Mouse (Mus musculus) gonadal fat pad, adult 2 months (tissue): ENCODE results near the gene Rabggta. TPM values are rescaled to one million over a fixed set of nuclear protein-coding genes. Genes with fewer than 3 reads are reported as not detected.
"Not testable (repeated sequence)": the region's sequence is repeated elsewhere in the genome, so short reads cannot be mapped to it uniquely, and the experiment has no call there.

Source experiments
- DNase-seq: peaks from one replicate; pipeline ENCODE4 v3.0.0-alpha.2; 2012; ENCODE audit warnings: low read depth
- polyA plus RNA-seq: library from polyadenylated mRNA; depleted of rRNA; stranded (reverse); fragments of >200 nt; gene quantifications from 2 replicates; pipeline ENCODE4 v1.2.3, GENCODE M21; 2012; rRNA removed

The Rabggta gene
- 48.4 and 49.0 TPM in 2 replicates for polyA plus RNA-seq

GRCm38 (mm10) chr14:55721700-55722437, at the start of gene Rabggta:
Rabggta (minus strand) TSS chr14:55722263.
- peak; percentile 38 for DNase-seq

DNA sequence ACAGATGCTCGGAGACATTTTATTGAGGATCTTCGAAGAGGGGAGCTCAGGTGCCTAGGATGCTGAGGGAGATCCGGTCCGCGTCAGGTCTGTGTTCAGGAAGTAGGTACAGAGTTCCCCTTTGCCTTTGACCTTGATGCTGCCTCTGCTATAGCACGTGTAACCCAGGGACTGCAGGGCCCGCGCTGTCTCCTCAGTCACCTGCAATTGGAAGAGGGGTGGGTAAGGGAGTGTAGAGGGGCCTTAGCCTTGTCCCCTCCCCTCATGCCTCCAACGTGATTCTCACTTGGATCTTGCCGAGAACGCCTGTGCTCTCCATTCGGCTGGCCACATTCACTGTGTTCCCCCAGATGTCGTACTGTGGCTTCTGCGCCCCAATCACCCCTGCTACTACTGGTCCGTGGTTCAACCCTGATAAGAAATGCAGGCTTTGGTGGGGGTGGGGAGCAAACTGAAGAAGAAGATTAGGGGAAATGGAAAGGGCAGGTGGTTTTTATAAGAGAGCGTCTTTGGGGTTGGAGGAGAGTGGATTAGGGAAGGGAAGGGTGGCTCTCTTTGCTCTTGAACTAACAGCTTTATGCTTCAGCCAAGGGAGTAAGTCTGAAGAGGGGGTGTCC, 47.1 kb upstream of the Rabggta start:
- no peak for DNase-seq

DNA sequence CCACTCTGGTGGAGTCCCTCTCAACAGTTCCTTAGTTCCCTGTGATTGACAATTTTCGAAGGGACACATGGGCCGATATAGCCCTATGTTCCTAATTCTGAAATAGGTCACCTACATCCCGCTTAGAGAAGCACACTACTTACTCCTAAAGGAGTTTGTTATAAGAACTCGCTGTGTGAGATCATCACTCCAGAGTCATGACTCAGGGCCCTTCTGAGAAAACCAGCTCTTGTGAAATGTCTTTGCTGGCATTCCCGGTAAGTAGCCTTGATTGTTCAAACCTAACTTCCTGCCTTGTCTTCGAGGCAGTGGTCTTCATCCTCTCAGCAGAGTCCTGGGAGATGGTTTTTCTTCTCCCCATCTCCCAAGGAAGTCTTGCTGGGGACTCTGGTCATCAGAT, 46.5 kb upstream of the Rabggta start:
- DNase-seq = no peak

- no peak for DNase-seq
These were observed 45.7 kb upstream of the Rabggta start for GRCm38 (mm10) chr14:55767519-55768414.

GRCm38 (mm10) chr14:55765696-55766095, 43.6 kb upstream of the Rabggta start, which contains the start of gene Ltb4r1:
Ltb4r1 (plus strand) TSS chr14:55765962.
- DNase-seq = no peak

DNA sequence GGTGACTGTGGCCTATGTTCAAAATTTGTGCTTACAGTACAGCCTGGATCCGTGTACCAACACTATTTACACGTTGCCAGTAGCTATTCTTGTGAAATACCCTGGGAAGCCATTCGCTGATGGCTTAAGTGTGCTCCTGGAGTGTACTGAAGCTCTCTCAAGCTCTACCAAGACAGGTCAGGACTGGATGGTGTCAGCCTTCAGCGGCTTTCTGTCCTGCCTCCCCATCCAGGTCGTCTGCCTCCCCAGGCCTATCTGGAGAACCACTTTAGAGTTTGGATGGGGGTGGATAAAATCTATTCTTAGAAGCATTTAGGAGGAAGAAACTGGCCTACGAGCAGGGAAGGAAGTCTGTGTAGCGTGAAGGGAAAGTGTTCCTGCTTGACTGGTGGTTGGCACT, 41.1 kb upstream of the Rabggta start:
- peak; percentile 74 for DNase-seq

GRCm38 (mm10) chr14:55762001-55762821, 40.1 kb upstream of the Rabggta start:
- no peak for DNase-seq

- no peak for DNase-seq
These were observed 39.1 kb upstream of the Rabggta start, which contains the start of gene Ltb4r2 for GRCm38 (mm10) chr14:55761163-55761562. Ltb4r2 (plus strand) TSS chr14:55761428.

DNA sequence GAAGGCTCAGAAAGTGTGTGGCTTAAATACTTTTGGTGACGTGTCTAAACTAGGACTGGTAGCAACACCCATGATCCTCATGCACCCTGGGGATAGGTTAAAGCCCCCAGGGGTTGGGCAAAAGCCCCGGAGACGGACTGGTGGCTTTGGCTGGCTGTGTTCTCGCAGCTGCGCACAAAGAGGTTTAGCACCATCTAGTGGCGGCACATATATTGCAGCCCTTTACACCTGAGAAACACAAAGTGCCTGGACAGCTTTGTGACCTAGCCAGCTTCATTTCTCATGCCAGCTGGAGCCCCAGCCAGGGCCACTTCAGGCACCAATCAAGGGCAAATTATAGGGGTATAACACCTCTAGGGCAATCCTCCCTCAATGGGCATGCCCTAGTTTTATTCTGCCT, 38.1 kb upstream of the Rabggta start:
- DNase-seq = not testable (repeated sequence)

- DNase-seq = no peak
These were observed 36.3 kb upstream of the Rabggta start, which contains the start of gene Cideb for GRCm38 (mm10) chr14:55758363-55758784. Cideb (minus strand) TSS chr14:55758458.

- DNase-seq = no peak
These were observed 35.5 kb upstream of the Rabggta start for GRCm38 (mm10) chr14:55757566-55757965.

DNA sequence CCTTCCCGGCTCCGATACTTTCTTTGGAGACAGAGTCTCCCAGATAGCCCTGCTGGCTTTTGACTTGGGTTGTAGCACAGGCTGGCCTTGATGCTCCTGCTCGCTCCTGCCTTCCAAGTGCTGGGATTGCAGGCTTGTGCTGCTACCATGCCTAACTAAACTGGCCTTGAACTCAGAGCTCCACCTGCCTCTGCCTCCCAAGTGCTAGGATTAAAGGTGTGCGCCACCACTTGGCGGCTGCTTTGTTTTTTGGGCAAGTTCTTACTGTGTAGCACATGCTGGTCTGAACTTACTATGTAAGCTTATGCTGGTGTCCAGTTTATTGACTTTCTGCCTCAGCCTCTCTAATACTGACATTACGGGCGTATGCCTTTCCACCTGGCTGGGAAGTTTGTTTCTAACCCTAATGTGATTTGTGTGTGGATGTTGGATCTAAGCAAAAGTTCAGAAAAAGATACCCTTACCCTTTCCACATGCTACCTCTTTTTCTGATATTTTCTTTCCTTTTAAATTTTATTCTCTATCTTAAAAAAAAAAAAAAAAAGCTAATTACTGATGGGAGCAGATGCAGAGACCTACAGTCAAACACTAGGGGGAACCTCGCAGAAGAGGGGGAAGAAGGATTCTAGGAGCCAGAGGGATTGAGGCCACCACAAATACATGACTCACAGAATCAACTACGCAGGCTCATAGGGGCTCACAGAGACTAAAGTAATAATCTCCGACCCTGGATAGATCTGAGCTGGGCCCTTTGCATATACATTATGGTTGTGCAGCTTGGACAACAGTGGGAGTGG, 25.2 kb upstream of the Rabggta start:
- DNase-seq = no peak

GRCm38 (mm10) chr14:55745861-55746237, 23.8 kb upstream of the Rabggta start:
- no peak for DNase-seq

- DNase-seq = no peak
These were observed 23.3 kb upstream of the Rabggta start, which contains the start of the genes Dhrs1 and Nop9 for GRCm38 (mm10) chr14:55745180-55745860. Dhrs1 (minus strand) TSS chr14:55745690. Nop9 (plus strand) TSS chr14:55745693.

DNA sequence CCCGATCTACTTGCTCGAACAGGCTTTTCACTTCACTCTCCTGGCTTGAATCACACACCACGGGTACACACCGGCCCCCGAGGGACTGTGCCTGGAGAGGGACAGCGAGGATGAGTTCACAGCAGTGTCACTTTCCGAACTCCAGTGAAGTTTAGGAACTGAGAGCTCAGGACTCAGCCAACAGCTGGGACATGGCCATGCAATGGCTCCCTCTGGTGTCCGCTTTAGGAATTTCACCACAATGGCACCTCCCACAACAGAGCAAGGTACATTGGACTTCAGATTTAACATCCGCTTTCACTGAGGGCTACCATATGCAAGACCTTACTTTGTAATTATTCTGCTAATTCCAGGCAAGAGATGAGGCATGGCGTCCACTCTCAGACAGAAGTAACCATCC, 21.6 kb upstream of the Rabggta start:
- DNase-seq = peak; percentile 54

- DNase-seq = no peak
These were observed 15.1 kb upstream of the Rabggta start for GRCm38 (mm10) chr14:55737086-55737687.

DNA sequence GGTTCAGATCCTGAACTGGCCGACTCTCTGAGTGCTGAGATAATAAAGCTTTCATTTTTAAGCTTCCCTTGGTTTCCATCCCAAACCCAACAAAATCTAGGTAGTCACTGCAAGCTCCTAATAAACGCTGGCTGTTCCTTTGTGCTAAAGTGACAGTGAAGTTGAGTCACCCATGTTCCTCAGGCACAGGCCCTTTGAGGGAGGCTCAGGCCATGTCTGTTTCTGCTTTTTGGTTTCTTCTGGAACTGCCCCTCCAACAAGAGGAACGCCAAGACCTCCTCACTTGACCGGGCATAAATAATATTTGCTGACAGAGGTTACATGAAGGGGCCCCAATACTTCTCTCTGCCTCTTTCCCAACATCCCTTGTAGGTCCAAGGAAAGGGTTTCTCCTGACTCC, 13.7 kb upstream of the Rabggta start:
- no peak for DNase-seq

DNA sequence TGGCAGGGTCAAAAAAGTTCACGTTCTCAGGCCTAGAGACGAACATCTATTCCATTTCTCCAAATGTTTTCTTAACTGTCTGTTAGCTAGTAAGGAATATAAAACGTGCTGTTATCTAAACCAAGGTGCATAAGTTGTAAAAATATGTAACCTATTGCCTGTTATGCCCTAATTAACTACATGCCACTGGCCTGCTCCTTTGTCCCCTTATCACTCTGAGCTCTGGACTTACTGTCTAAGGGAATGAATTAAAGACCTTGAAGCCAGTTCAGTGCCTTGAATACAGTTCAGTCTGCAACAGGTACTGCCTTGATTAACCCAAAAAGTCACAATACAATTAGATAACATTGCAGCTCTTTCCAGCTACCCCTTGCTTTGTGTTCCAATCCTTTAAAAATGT, 13.3 kb upstream of the Rabggta start:
- DNase-seq = no peak

- no peak for DNase-seq
These were observed 12.8 kb upstream of the Rabggta start for GRCm38 (mm10) chr14:55734869-55735268.
